Mouse (Mus musculus) adipose tissue, adult 10 weeks (tissue): ENCODE measurements around the gene Myl9. TPM values are rescaled to one million over a fixed set of nuclear protein-coding genes. Genes with fewer than 3 reads are reported as not detected.

Experiments used
- polyA plus RNA-seq: library from polyadenylated mRNA; stranded (reverse); fragments of 350-450 nt; fragmentation: Illumina TruSeq; extraction: RNeasy Lipid Tissue Mini Kit (QIAGEN cat#74804); gene quantifications from one replicate; pipeline ENCODE4 v1.2.3, GENCODE M21; 2014; ENCODE audit warnings: low read depth, low replicate concordance

Gene Myl9
- polyA plus RNA-seq = 348 TPM

DNA sequence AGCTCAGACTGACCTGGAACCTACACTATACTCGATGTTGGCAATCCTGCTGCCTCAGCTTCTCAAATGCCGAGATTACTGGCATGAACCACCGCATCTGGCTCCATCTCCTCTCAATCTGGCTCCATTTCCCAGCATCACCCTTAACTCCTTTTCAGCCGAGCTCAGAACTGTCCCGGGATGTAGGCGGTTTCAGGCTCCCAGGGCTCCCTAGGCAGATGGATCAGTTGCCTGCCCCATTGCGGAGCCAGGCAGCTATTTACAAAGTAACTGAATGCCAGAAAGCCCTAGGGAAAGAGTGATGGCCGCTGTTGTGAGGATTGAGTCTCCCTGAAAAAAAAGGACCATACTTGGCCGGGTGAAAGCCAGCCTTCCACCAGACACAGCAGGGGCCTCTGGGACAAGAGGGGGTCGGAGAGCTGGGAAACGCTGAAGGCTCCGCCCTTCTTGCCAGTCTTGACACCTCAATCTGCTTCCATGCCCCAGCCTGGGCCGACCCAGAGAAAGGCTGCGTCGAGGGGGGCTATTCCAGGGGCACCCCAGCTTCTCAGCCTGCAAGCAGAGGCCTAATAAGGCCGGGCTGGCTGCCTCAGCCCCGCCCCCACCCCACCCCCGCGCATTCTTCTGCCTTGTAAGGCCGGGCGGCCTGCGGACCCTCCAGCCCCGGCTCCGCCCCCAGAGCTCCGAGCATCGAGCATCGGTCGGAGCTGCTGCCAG lies at the start of gene Myl9:
Gene Myl9, plus strand, starts transcription at position 683 of the 717 bp plus-strand sequence.

Other genes starting within 250 kb of the Myl9 start
- 17.1 TPM for gene Aar2, start 227.8 kb upstream of the Myl9 start, polyA plus RNA-seq
- gene Dlgap4, start 161.7 kb upstream of the Myl9 start, polyA plus RNA-seq = 41.5 TPM
- 4.2 TPM for gene Tgif2, start 64.6 kb downstream of the Myl9 start, polyA plus RNA-seq
- gene 4930518I15Rik, start 82.5 kb downstream of the Myl9 start, polyA plus RNA-seq = 2.0 TPM
- 68.6 TPM for gene Rab5if, start 87.7 kb downstream of the Myl9 start, polyA plus RNA-seq
- 0.11 TPM for gene Sla2, start 111.8 kb downstream of the Myl9 start, polyA plus RNA-seq
- gene Ndrg3, start 216.6 kb downstream of the Myl9 start, polyA plus RNA-seq = 40.8 TPM
- 4.3 TPM for gene Dsn1, start 231.7 kb downstream of the Myl9 start, polyA plus RNA-seq